Mouse (Mus musculus) layer of hippocampus, postnatal 36 days (tissue): Measurements from ENCODE around the gene Limch1. TPM values are rescaled to one million over a fixed set of nuclear protein-coding genes. Genes with fewer than 3 reads are reported as not detected.

Experiments used
- DNase-seq, 2 experiments: peaks; one replicate each; pipeline ENCODE4 v3.0.0; 2022
- total RNA-seq, 2 experiments: library from RNA; stranded (reverse); gene quantifications; 2 replicates each; pipeline ENCODE4 v1.2.3; 2021

Limch1 gene
- total RNA-seq, 2 experiments from 2014 or later = 119 to 142 TPM

DNA sequence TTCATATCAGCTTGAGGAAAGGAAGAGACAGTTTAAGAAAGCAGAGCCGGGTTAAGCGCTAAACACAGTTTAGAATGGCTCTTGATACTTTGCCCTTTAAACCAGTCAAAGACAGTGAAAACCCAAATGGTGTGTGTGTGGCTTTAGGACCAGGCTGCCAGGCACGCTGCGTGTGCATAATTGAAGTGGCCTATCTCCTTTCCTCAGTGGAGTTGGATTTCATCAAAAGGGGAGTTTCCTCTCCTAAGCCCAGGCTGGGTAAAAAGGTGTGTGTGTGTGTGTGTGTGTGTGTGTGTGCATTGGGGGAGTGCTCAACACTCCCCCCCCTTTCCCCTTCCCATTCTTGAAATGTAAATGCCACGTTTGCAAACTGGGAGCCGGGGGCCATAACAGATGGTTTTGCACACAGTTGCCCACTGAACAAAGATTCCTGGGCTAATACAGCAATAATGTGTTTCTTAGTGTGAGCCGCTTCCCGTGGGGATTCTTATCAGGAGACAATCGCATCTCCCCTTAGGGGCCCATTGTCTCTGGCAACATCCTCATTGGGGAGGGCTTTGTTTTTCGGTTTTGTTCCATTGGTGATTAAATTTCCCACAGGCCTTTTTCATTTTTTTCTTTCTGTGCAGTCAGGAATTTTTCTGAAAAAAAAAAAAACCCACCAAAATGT lies 2.3 kb downstream of the Limch1 start:
- no peak for DNase-seq

DNA sequence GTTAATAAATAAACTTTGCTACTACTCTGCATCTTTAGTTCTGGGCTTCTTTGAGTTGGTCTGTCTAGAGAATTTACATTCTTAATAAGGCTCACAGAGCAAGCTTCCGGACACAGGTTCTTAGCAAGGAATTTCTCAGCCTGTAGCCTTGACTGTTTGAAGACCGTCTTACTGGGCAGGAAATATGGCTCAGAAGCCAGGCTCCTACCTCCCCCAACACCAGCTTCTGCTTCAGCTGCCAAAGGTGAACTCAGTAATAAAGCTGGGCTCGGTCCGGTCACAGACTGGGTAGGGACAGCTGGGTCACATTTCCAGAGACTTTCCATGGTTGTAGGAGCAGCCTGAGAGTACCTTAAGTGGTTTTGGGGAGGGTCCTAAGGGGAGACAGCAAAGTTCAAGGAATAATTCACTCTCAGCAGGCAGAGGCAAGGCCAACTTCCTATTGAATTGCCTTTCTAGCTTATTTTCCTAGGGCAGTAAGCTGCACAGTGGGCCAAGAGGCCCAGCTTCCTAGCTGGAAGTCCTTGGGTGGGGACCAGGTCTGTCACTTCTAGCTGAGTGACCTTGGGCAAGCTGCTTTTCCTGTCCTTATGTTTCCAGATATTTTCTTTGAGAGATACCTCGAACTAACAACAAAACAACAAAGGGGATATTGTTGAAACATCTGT lies 3.0 kb downstream of the Limch1 start:
- DNase-seq = no peak

DNA sequence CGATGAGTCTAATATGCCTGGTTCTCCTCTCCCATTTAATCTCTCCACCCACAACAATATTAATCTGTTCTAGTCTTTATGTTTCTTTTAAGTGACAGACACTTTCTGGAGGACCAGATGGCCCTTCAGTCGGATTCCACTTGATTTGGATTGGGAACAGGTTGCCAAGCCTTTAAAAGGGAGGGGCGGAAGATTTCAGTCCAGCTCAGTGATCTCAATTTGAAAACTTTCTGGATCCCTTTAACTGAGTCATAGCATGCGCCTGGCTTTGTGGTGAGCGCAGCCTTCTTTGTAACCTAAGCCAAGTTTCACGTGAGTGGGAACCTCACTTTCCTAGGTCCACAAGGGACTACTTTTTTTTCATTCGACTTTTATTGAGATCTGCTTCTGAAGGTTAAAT lies 5.0 kb downstream of the Limch1 start:
- no peak for DNase-seq

DNA sequence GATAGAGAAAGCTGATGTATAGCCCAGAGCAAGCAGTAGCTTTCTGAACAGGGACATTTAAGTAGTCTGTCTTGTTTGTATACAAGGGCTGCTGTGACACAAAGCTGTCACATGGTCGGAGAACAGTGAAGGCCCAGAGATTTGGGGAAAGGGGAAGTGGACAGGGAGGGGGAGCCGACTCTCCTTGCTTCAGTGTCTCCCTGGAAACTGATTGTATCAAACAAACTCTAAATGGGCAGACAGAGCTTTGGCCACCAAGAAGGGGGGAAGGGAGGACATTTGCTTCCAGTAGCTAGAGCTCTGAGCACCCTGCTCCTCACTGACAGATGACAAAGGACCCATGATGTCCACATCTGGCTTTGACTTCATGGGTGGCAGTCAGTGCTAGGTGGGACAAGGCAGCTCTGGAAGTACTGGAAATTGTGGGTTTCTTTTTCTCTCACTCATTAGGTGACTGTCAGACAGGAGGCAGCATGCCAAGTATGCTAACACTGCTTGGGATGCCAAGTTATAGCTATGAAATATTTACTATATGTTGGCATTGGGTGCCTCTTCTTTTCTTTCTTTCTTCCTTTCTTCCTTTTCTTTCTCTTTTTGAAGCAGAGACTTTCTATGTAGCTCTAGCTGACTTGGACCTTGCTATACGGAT lies 5.8 kb downstream of the Limch1 start:
- DNase-seq = no peak

DNA sequence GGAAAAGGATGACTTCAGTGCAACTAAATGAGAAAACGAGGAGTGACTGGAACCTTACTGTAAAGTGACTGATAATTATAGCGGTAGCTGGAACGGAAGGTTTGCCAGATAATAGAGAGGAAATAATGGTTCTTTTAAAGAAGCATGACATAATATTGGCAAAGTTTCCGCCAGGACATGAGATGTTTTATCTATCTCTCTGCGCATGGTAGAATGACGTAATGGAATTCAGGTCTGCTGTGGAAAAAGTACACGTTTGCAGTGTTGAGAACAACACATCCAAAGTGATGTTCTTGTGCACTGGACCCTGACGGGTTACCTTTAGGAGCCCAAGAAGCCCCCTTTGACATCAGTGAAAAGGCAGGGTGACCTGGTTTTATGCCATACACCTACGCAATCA lies 8.0 kb downstream of the Limch1 start:
- no peak for DNase-seq

DNA sequence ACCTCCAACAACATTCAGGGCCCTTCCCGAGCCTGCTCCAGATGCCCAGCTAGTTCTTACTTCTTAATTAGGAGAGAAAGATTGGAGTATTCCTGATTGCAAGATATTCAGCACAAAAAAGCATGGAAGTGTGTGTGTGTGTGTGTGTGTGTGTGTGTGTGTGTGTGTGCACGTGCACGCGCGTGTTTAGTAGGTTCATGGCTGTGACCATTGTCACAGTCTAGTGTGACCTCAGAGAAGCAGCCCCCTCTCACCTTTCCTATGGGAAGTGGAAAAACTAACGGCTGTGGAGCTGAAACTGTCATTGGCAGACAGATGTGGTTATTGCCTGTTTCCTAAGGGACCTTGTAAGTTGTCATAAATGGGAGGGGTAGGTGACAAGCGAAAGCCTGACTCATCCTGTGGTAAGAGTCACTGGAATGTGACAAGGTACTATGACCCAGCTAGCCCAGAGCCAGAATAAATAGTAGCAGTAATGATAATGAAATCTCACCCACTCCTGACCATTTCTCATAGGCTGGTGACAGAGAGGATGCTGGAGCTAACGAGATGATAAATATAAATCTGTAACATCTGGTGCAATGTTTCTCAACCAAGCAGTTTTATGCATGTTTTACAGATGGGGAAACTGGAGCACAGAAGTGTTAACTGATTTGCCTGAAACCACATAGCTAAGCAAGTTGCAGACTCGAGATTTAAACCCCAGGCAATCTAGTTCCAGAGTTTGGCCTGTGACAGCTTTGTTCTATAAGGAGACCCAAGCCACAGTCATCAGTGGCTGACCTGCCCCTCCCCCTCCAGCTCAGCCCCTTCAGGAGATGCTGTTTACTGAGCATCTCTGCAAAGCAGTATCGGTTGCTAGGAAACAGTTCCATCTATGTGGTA lies 11.4 kb downstream of the Limch1 start:
- DNase-seq = no peak

DNA sequence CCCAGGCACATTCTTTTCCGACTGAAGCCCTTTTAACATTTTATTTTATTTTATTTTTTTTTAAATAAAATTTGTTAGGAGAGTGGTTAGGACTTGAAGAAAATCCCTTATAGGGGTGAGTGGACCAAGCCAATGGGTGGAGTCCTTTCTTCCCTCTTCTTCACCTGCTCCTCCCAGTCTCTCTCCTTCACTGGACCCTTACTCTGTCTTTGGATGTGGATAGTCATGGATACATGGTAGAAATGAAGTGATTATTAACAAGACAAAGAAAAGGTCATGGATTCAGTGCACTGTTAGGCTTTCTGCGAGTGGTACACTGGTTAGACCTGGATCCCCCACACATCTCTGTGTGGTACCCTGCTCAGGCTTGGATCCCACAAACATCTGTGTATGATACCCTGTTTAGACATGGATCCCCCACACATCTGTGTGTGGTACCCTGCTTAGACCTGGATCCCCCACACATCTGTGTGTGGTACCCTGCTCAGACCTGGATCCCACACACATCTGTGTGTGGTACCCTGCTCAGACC lies 12.1 kb downstream of the Limch1 start:
- no peak for DNase-seq

DNA sequence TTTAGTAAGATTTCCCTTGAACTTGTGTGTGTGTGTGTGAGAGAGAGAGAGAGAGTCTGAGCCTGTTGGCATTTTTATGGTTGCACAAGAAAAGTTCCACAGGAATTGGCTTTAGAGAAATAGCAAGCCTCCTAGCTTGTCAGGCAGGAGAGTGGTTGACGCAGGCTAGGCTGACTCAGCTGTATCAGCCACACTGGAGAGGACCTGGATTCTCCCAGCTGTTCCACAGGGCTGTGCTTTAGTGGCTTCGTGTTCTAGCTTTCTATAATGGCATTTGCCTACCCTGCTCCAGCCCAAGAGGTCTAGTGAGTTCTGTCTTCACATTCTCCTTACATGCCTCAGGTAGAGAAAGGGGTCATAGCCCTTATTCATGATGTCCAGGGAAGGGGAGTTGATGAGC lies 13.7 kb downstream of the Limch1 start:
- DNase-seq = no peak

DNA sequence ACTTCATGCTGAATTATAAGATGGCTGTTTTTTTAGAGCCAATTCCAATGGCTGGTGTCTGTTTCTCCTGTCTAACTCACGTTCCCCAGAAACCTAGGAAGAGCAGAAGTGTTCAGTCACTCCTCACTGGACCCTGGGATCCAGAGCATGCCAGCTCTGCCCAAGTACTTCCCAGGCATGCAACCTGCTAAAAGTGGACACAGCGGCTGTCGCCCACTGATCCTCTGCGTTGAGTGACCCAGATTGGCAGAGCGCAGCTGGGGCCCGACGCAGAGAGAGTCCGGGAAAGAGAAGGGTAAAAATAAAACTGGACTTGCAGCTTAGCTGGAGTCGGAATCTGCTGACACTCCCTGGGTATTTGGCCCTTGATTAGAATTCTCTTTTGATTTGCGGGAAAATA lies 15.1 kb downstream of the Limch1 start:
- DNase-seq = no peak

DNA sequence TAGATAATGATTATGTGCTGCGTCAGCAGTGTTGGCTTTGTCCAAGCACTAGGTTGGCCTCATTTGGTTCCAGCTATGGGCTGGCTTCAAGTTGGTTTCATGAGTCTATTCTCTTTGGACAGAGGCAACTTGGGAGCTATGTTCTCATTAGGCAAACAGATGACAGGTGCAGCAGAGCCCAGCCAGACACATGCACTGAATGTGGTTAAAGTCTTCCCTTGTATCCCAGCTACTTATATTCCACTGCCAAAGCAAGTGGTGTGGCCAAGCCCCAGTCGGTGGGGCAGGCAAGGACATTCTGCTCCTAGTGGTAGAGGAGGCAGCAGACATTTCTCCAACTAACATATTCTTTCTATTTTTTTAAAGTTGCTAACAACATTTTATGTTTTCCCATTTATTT lies 16.4 kb downstream of the Limch1 start:
- no peak for DNase-seq

DNA sequence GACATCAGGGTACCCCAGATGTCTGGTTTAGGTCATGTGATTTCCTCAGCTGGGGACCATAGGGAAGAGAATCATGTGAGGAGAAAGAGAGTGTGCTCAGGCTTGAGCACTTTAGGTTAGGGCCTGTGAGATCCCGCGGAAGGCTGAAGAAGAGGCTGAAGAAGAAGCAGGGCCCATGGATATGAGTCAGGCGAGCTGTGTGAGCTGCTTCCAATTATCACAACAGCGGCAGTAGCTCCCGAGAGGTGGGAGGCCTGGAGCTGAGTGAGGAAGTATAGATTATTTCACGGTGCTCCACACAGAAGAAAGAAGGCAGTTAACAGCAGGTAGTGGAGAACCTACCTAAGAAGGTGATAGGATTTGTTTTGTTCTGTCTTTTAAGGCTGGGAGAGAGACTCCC lies 18.5 kb downstream of the Limch1 start:
- no peak for DNase-seq

DNA sequence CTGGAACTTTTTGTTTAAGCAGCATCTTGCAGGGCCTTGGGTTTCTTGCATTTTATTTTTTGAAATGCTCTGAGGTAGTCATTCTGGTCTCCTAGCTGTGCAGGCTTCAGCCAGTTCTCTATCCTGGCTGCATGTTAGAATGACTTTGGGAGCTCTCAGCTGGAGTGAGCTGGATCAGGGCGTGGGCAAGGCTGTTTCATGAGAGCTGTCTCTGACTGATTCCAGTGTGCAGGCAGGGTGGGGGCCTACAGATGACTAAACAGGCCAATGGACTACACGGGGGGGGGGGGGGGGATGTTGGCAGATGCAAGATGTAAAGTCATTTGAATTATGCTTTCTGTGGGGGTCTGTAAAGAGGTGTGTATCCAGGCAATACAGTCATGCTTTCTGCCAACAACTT lies 20.3 kb downstream of the Limch1 start:
- DNase-seq = no peak

DNA sequence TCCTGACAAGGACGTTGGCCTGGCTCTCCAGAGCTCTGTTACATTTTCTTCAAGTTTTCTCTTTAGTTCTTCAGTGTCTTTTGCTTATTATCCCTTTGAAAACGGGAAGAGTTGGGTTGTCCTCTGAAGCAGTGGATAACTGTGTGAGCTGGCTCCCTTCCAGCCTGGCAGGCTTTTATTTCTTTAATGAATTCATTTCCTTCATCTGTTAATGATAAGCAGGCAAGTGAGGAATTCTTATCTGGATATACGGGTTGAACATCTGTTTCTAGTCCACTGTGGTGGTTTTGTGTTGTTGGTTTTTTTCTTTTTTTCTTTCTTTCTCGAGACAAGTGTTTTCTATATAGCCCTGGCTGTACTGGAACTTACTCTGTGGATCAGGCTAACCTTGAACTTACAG lies 22.4 kb downstream of the Limch1 start:
- DNase-seq = no peak

DNA sequence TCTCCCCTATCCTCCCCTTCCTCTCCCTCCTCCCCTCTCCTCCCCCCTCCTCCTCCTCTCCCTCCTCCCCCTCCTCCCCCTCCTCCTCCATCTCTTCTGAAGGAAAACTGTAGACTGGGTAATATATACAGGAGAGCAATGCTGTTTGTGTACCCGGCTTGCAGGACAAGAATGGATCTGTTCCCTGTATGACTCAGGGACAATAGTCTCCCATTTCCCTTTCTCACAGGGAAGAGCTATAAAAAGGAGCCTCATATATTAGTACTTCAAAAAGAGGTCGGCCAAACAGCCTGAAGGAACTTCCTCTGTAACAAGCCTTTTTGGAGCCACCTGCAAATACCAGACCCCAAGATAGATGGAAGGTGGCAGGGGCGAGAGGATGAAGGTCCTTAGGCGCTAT lies 23.4 kb downstream of the Limch1 start:
- DNase-seq = no peak

DNA sequence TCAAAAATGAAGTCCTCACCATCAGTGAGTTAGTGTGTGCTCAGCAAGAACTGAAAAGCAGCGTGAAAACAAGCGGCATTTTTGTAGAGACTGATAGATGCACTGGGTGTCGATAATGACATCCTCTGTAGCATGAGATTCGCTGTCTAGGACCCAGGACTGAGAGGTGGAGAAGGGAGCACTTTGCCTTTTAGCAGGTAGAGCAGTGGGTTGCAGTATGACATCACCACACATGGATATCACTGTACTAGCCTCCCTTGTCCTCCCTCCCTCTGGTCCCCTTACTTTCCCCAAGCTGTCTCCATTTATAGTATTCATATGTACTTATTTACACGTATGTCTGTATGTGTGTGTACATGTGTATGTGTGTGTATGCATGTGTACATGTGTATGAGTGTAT lies 23.9 kb downstream of the Limch1 start:
- DNase-seq = no peak

DNA sequence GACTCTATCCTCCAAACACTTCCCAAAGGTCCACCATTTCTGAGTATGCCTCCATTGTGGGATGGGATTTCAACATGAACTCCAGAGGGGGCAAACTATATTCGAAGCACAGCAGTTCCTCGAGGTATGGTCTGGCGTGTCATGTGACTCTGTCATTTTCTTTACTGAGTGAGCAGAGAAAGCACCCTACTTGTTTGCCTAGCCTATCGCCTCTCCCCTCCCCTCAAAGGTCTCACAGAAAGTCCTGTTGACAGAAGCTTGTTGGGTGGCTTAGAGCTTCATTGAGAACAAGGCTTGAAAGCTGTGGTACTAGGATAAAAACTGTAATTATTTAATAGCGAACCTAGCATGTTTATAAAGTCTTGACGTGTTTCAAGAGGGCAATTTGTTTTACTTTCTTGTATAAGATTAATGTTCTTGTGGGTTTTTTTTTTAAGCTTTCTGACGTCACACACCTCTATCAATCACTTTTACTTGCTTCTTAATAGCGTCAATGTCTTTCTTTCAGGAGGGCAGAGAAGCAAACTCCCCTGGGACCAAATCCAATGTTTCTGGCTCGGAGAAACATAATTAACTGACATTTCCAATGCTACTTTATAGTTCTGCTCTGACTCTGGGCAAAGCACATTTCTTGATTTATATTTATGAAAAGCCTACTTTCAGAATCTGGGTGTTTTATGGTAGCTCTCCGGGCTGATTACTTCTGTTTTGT lies 32.5 kb downstream of the Limch1 start:
- DNase-seq = no peak

DNA sequence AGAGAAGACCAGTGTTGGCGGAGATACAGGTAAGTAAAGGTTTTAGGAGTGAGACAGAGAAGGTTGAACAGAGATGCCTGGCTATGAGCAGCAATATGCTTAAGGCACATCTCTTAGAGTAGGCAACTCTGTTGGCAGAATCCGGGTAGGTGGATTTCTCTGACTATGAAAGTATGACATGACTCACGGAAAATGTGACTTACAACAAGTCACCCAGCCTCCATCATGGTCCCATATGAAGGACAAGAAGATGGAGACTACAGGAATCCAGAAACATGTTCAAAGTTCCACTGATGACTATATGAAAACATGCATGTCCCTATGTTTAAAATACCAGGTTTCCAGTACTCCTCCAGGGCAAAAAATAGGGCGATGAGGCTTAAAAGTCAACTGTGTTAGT lies 34.7 kb downstream of the Limch1 start:
- DNase-seq = no peak

DNA sequence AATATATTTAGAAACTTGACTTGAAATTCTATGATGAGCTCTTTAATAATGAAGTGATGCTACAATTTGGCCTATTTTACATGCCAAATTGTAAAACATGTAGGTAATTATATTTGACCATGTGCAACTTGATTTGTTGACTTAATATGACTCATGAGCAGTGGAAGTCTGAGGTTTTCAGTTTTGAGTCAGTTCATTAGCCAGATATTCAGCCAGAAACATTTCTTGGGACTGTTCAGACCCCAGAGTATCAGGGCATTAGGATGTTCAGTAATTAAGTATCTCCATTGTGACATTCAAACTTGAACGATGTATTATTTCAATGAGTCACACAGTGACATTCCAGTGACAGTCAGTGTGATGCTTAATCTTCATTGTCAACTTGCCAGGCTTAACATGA lies 35.9 kb downstream of the Limch1 start:
- no peak for DNase-seq

DNA sequence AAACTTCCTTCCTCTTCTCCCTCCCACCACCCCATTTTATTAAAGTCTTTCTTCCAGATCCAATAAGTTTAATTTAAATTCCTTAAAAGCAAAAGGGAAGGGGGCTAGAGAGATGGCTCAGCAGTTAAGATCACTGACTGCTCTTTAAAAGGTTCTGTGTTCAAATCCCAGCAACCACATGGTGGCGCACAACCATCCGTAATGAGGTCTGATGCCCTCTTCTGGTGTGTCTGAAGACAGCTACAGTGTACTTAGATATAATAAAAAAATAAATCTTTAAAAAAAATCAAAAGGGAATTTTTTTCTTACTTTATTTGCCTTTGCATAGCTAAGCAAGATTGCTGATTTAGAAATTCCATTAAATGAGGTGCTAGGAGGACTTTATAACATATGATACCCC lies 37.2 kb downstream of the Limch1 start:
- DNase-seq = no peak

DNA sequence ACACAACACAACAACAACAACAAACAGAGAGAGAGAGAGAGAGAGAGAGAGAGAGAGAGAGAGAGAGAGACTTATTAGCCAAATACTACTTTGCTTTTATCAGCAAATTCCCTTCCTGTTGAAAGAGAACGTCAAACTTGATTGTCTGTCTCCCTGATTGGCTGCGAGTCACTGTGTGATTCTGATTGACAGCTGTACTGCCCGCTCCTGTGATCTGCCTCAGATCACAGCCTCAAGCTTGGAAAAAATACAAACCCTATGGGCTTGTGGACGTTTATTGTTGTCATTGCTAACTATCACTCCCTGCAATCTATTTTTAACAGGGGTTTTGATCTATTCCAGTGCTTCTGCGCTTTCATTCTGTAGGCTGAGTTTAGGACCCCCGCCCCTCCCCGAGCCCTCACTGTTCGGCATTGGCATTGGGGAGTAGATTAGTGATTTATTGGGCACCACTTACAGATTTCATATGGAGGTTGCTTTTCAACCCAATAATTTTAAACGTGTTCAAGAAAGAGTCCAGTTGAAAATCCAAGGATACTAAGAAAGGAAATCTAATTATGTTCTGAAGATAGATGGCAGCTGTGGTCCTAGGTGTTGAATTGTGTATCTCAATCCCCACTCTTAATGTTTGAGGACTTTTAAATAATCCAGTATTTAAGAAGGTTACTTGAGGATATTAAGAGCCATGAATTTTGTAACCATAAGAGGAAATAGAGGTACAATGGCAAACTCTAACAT lies 39.2 kb downstream of the Limch1 start:
- no peak for DNase-seq

DNA sequence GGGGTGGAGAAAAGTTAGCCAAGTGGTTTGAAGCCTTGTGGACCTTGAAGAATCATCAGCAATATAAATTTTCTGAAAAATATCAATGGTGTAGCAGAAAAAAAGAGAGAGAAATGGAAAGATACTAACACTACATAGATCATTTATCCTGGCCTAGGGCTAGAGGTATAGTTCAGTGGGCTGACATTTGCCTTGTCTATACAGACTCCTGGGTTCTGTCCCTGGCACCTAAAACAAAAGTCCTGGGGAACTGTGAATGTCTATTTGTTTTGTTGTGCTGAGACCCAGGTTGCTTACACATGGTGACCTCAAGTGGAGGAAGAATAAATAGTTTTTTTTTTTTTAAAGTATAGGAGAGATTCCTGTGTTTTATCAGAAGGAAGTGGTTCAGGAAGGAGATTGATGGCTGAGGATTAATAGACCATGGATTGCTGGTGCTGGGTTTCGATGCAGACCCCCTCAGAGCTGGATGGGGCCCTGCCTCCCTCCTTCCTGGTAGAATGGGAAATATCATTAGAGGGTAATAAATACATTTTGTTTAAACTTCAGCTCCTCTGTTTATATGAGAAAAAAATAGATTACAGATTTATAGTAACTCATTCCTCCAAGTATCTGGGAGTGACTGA lies 40.5 kb downstream of the Limch1 start:
- DNase-seq = no peak
